Mouse (Mus musculus) brain, embryonic 14.5 days (tissue): ENCODE measurements around the gene Otol1.

ENCODE experiments used
- CTCF ChIP-seq: fragments of 200-500 bp; IDR thresholded peaks from 2 replicates; pipeline ENCODE4 v1.5.1; 2012; ENCODE audit warnings: inconsistent platforms, mild to moderate bottlenecking, moderate library complexity, borderline replicate concordance; ENCODE audit not compliant: insufficient read depth, insufficient read length; ENCODE audit errors: extremely low read depth
- POLR2A ChIP-seq: fragments of 200-500 bp; IDR thresholded peaks from 2 replicates; pipeline ENCODE4 v1.6.1; 2012; ENCODE audit warnings: mild to moderate bottlenecking, inconsistent platforms, borderline replicate concordance; ENCODE audit not compliant: poor library complexity, insufficient read depth, insufficient read length, severe bottlenecking; ENCODE audit errors: extremely low read depth

- TF ChIP-seq CTCF (no peak), POLR2A (no peak)
Measured at GRCm38 (mm10) chr3:70012641-70013040, 5.2 kb downstream of the Otol1 start.
